Mouse (Mus musculus) yolk sac, embryonic 10.5 days (tissue): Measurements from ENCODE around the gene Kank2.
"Not testable (repeated sequence)": the region's sequence is repeated elsewhere in the genome, so short reads cannot be mapped to it uniquely, and the experiment has no call there.

Experiments
- DNase-seq: peaks from one replicate; pipeline ENCODE4 v3.0.0-alpha.2; 2017; ENCODE audit warnings: low spot score

Kank2 gene

DNA sequence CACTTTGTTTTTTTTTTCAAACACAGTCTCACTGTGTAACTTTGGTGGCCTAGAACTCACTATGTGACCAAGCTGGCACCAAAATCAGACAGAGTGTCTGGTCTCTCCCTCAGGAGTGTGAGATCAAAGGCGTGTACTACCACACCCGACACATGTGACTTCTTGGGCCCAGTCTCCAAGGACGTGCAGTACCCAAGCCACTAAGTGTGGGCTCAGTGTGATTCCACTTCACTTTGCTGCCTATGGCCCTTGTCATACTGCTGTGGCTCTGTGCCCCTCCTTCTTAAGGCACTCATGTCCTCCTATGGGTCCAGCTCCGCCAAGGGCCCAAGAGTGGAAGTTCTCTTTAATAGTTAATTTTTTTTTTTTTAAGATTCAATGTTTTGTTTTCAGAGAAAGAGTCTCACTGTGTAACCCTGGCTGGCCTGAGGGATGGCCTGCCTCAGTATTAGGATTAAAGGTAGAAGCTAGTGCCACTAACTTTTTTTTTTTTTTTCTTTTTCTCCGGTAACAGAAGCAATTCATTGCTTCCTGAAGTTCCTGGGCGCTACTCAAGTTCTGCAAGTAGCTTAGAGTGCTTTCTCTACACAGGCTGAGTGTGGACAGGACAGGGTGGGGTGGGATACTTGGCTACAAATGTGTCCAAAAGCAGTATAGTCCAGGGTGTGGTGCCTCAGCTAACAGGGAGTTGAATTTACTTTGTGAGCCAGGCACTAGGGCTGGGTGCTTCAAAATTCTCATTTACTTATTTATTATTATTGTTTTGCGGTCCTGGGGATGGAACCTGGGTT, 13.8 kb downstream of the Kank2 start:
- DNase-seq, result no peak

- no peak for DNase-seq
Measured at GRCm38 (mm10) chr9:21781657-21782468, 16.7 kb downstream of the Kank2 start.

GRCm38 (mm10) chr9:21777726-21778125, 20.8 kb downstream of the Kank2 start:
- no peak for DNase-seq

- no peak for DNase-seq
Measured at GRCm38 (mm10) chr9:21774353-21774752, 24.2 kb downstream of the Kank2 start.

- DNase-seq, result not testable (repeated sequence)
Measured at GRCm38 (mm10) chr9:21773396-21773795, 25.1 kb downstream of the Kank2 start.

DNA sequence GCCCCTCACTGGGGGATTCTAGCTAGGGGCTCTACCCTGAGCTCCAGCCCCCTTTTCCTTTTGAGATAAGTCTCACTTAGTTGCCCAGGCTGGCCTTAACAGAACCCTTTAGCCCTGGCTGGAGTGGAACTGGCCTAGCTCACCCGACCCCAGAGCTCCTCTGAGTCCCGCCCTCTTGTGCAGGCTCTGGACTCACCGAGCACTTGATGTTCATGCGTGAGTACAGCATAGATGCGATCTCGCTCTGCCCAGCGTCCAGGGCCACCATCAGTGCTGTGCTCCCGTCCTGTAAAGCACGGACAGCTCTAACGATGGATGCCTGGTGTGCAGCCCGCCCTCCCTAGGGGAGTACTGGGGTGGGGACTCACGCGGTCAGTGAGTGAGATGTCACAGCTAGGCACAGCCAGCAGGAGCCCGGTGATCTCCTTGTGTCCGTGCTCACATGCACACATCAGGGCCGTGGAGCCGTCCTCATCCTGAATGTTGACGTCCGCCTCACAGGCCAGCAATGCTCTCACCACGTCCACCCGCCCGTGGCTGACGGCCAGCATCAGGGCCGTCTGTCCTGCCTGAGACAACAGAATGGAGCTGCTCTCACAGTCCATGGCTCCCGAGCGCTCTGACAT, 28.9 kb downstream of the Kank2 start:
- no peak for DNase-seq

GRCm38 (mm10) chr9:21768511-21769411, 29.8 kb downstream of the Kank2 start:
- DNase-seq, result no peak

- DNase-seq, result no peak
Measured at GRCm38 (mm10) chr9:21767896-21768295, 30.6 kb downstream of the Kank2 start.

DNA sequence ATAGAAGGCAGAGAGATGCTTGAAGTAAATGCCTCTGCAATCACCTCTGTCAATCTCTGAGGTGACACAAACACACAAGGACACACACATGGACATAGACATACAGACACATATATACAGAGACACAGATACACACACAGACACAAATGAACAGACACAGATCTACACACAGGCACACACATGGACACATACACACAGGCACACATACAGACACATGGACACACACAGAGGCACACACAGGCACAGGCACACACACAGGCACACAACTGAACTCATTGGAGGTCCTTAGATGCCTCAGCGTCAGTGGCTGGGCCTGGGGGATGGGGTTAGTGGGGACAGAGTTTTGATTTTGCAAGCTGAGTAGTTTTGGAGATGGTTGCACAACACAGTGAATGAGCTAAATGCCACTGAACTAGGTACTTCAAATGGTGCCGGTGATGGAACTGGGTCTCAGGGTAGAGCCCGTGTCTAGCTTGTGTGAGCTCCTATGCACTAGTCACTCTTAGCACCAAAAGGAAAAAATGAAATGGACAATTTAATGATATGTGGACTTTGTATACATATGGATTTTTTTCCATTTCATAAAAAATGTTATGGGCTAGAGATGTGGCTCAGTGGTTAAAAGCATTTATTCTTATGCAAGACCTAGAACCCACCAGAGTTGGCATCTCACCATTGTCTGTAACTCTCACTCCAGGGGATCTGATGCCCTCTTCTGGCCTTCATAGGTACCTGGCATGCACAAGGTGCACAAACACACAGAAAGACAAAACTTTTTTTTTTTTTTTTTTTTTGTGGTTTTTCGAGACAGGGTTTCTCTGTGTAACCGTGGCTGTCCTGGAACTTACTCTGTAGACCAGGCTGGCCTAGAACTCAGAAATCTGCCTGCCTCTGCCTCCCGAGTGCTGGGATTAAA, 34.2 kb downstream of the Kank2 start:
- no peak for DNase-seq

GRCm38 (mm10) chr9:21762135-21762534, 36.4 kb downstream of the Kank2 start:
- peak; percentile 51 for DNase-seq

- peak; percentile 98 for DNase-seq
Measured at GRCm38 (mm10) chr9:21760155-21761088, 38.1 kb downstream of the Kank2 start, which contains the start of gene Spc24. TSS of gene Spc24 (minus strand) at chr9:21760303.

GRCm38 (mm10) chr9:21759718-21760117, 38.8 kb downstream of the Kank2 start:
- no peak for DNase-seq

GRCm38 (mm10) chr9:21758576-21759529, 39.7 kb downstream of the Kank2 start:
- DNase-seq, result no peak

DNA sequence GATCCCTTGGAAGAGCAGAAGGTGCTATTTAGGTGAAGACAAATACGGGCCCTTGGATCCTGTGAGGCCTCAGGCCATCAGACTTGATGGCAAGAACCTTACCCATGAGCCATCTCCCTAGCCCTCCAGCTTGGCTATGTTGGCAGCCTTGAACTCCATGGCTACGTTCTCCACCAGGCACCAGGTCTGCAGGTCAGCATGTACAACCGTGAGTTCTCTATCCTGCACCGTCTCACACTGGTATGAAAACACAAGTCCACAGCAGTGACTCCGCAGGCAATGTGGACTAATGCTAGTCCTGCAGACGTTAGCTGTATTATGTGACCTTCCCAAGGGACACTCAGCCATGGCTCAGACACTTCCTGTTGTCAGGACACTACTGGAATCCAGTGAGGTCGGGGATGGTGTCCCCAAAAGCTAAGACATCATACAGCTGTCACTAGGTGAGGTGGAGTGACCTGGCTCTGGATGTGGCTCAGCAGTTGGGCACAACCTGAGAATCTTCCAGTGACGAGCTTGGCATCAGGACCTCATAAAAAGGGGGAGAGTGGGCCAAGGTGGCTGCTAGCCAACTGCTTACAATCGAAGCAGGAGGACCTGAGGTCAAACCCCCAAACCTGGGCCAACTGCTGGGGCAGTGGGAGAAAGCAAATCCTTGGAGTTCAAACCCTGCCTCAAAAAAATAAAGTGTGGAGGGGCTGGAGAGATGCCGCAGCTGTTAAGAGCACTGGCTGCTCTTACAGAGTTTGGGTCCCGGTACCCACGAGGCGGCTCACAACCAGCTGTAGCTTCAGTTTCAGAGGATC, 43.8 kb downstream of the Kank2 start:
- DNase-seq, result no peak

DNA sequence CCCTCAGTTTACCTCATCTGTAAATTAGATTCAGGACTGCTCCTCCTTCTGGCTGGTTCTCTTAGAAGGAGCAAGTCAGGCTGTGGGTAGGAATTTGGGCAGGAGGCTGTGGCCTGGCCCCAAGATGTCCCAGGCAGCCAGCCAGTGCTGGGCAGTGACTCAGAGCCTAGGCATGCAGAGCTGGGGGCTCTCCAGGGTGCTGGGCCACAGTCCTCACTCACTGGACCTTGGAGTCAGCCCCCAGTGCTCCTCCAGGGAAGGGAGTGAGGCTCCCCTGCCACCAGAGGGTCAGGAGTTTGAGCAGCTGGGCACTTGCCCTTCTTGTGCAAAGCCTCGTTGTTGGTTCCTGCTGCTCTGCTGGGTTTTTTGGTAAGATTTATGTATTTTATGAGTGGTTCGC, 44.5 kb downstream of the Kank2 start:
- DNase-seq, result no peak

DNA sequence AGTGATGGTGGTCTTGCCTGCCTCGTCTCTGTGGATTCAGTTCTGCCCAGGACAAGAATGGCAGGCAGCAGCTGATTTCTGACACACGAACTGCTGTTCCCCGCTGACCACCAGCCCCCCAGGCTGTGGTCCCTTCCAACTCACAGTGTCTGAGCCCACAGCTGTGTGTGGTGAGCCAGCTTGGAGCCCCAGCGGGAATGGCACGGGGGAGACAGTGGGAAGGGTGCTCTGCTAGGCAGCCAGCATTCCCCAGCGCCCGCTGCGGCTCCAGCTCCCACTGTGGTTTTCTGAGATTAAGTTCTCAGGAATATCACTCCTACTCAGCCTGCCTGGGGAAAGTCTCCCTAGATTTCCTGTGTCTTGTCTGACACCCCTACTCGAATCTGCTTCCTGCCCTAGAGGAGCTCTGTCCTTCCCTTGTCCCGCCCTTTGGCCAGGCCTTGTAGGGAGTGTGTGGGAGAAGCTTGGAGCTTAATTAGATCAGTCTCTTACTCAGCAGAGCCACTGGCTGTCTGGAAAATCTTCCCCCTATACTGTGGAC, 46.2 kb downstream of the Kank2 start:
- DNase-seq, result no peak

DNA sequence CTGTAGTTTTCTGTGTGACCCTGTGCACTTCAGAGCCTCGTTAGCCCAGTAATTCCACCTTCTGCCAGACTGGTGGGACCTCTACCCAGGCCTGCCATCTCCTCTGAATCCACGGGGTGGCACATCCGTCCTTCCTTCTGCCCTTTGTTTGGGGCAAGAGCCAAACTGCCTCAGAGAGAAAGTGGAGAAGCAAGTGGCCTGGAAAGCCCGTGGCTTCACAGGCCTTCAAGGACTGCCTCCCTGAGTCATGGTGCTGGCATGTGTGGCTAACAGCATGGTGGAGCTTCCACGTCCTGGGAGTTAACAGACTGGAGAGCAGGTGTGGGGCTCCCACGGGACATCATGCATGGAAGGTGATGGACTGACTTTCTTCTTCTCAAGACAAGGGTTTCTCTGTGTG, 47.2 kb downstream of the Kank2 start:
- DNase-seq, result no peak
